In genomic region chr2:101592886-101593285, GRCm38 (mm10) we compare ENCODE assay signal across 17 mouse cellular contexts. TPM values are rescaled to one million over a fixed set of nuclear protein-coding genes. Genes with fewer than 3 reads are reported as not detected.
A peak's percentile ranks its signal among the peaks of the same experiment; 100 is the strongest.
DNase-seq lines count a peak whose midpoint lies in the region; ATAC-seq and TF ChIP-seq lines count a peak whose summit lies in the region.
"Had no signal": no experiment of that assay in that cellular context is flagged by ENCODE, and none has a peak within 500 bp of the region (broad histone marks: within the 10 kb centered on the region; RNA-seq: fewer than 3 reads in every experiment).

No protein-coding gene starts in this region.

- H3K9ac ChIP-seq in forebrain, embryonic 13.5 days = no peak overlapping the region
- no peak overlapping the region for H3K9ac ChIP-seq in hindbrain, embryonic 16.5 days (ENCODE audit: low read depth, low read length)
- H3K9ac ChIP-seq in midbrain, postnatal 0 days (replicated peaks; ENCODE audit: low read length, poor library complexity, severe bottlenecking) = no peak overlapping the region
- H3K9ac ChIP-seq: lung, embryonic 14.5 days had no signal

- H3K27me3 ChIP-seq in forebrain, embryonic 13.5 days = no peaks in the 10 kb centered on the region
- H3K27me3 ChIP-seq in hindbrain, embryonic 16.5 days (replicated peaks; ENCODE audit: control insufficient read depth, insufficient read depth, low read length) = no peaks in the 10 kb centered on the region
- H3K27me3 ChIP-seq in midbrain, postnatal 0 days (ENCODE audit: insufficient read depth, low read length) = no peaks in the 10 kb centered on the region

- peak; percentile 16 for DNase-seq in heart, adult 11 months
- DNase-seq in heart, postnatal 4 days = no peak
- no peak for DNase-seq in midbrain, postnatal 0 days (ENCODE audit: low spot score)
- no peak for DNase-seq in left cerebral cortex, postnatal 10 days (ENCODE audit: extremely low spot score in 1 of 2, low spot score in 2 of 2)
- no peak for DNase-seq in kidney, adult 8-10 months
- no peak for DNase-seq in kidney, postnatal 36 days
- DNase-seq: gastrocnemius, adult 2 months; heart, postnatal 36 days; lung, embryonic 14.5 days; right cerebral cortex, postnatal 4 days had no signal

- H3K4me3 ChIP-seq in forebrain, embryonic 13.5 days = no peak overlapping the region
- no peak overlapping the region for H3K4me3 ChIP-seq in hindbrain, embryonic 16.5 days (ENCODE audit: low read length)
- H3K4me3 ChIP-seq in midbrain, postnatal 0 days (ENCODE audit: low read depth, low read length) = no peak overlapping the region
- H3K4me3 ChIP-seq: gastrocnemius, adult 2 months; heart, embryonic 10.5 days had no signal

- peak overlapping the region; percentile 35; the same call in 1 of the 2 replicates for H3K4me2 ChIP-seq in forebrain, embryonic 13.5 days
- no peak overlapping the region for H3K4me2 ChIP-seq in hindbrain, embryonic 16.5 days (ENCODE audit: low read length)
- no peak overlapping the region for H3K4me2 ChIP-seq in midbrain, postnatal 0 days (ENCODE audit: low read depth, low read length, poor library complexity, severe bottlenecking)
- H3K4me2 ChIP-seq: lung, embryonic 14.5 days had no signal

- 9% methylated on average over 8 of the region's 8 CpGs for WGBS in forebrain, embryonic 13.5 days
- WGBS in hindbrain, embryonic 16.5 days = 50% methylated on average over 8 of the region's 8 CpGs
- 34% methylated on average over 8 of the region's 8 CpGs for WGBS in midbrain, postnatal 0 days

- H3K36me3 ChIP-seq in forebrain, embryonic 13.5 days (ENCODE audit: poor library complexity, severe bottlenecking) = no peaks in the 10 kb centered on the region
- no peaks in the 10 kb centered on the region for H3K36me3 ChIP-seq in hindbrain, embryonic 16.5 days (ENCODE audit: control insufficient read depth, insufficient read depth, low read length)
- no peaks in the 10 kb centered on the region for H3K36me3 ChIP-seq in midbrain, postnatal 0 days (ENCODE audit: insufficient read depth, low read length)
- H3K36me3 ChIP-seq: heart, embryonic 10.5 days had no signal

- peaks cover 34% of the 10 kb centered on the region for H3K4me1 ChIP-seq in forebrain, embryonic 13.5 days
- H3K4me1 ChIP-seq in hindbrain, embryonic 16.5 days (ENCODE audit: control insufficient read depth, insufficient read depth, low read depth, low read length) = peaks cover 7% of the 10 kb centered on the region
- H3K4me1 ChIP-seq in midbrain, postnatal 0 days (ENCODE audit: insufficient read depth, low read length) = no peaks in the 10 kb centered on the region
- H3K4me1 ChIP-seq: heart, embryonic 10.5 days had no signal

- peak overlapping the region; percentile 81 for H3K27ac ChIP-seq in forebrain, embryonic 13.5 days
- no peak overlapping the region for H3K27ac ChIP-seq in hindbrain, embryonic 16.5 days (ENCODE audit: low read depth, low read length)
- H3K27ac ChIP-seq in midbrain, postnatal 0 days (ENCODE audit: low read depth, low read length) = no peak overlapping the region
- H3K27ac ChIP-seq: gastrocnemius, adult 2 months; heart, embryonic 10.5 days had no signal

- TF ChIP-seq CTCF in midbrain, postnatal 0 days (IDR thresholded peaks at IDR 0.05) = no peak

- peak; percentile 41 for ATAC-seq in forebrain, embryonic 13.5 days
- ATAC-seq in hindbrain, embryonic 16.5 days = peak; percentile 54
- peak; percentile 25; the same call in 1 of the 2 replicates for ATAC-seq in midbrain, postnatal 0 days (ENCODE audit: low FRiP score)

- intact Hi-C loops in left cerebral cortex, postnatal 10 days (cut with DNase I) = no loop called here

- H3K9me3 ChIP-seq in forebrain, embryonic 13.5 days (replicated peaks) = no peaks in the 10 kb centered on the region
- H3K9me3 ChIP-seq in hindbrain, embryonic 16.5 days (ENCODE audit: control insufficient read depth, low read length) = no peaks in the 10 kb centered on the region
- H3K9me3 ChIP-seq in midbrain, postnatal 0 days (ENCODE audit: low read length) = no peaks in the 10 kb centered on the region
- H3K9me3 ChIP-seq: heart, embryonic 10.5 days had no signal

RNA-seq across cellular contexts. Expression of gene Rag2, which starts 31.6 kb away (rescaled TPM):
- not detected for total RNA-seq in heart, postnatal 4 days (2021)
- not detected in 2 replicates for polyA plus RNA-seq in forebrain, embryonic 13.5 days (2015; fragmentation: Nextera tagmentation; extraction: Ambion mirVana)
- polyA plus RNA-seq in hindbrain, embryonic 16.5 days (2015; fragmentation: Nextera tagmentation; extraction: Ambion mirVana) = not detected in 2 replicates
- total RNA-seq in midbrain, postnatal 0 days (2014; rRNA removed) = not detected in 2 replicates
- polyA plus RNA-seq in midbrain, postnatal 0 days (2015; fragmentation: Nextera tagmentation; extraction: Ambion mirVana) = 0.09 TPM in 1 of 2 replicates, not detected in the other
- not detected for total RNA-seq in left cerebral cortex, postnatal 10 days (2021)
- total RNA-seq: adrenal gland, postnatal 4 days; gastrocnemius, adult 2 months; heart, postnatal 36 days; layer of hippocampus, postnatal 10 days had no signal
- polyA plus RNA-seq: heart, embryonic 10.5 days; kidney, adult 2 months; lung, embryonic 14.5 days; stomach, embryonic 14.5 days had no signal

RNA-seq across cellular contexts. Expression of gene Rag1, which starts 56.4 kb away (rescaled TPM):
- total RNA-seq in heart, postnatal 4 days (2021) = under 1 TPM; 0.09 to 0.41 TPM
- polyA plus RNA-seq in forebrain, embryonic 13.5 days (2015; fragmentation: Nextera tagmentation; extraction: Ambion mirVana) = 0.06 and 0.08 TPM in 2 replicates
- 0.09 and 0.17 TPM in 2 replicates for polyA plus RNA-seq in hindbrain, embryonic 16.5 days (2015; fragmentation: Nextera tagmentation; extraction: Ambion mirVana)
- total RNA-seq in midbrain, postnatal 0 days (2014; rRNA removed) = 0.27 and 0.42 TPM in 2 replicates
- 0.04 TPM in 2 replicates for polyA plus RNA-seq in midbrain, postnatal 0 days (2015; fragmentation: Nextera tagmentation; extraction: Ambion mirVana)
- total RNA-seq in left cerebral cortex, postnatal 10 days (2021) = under 1 TPM; 0.34 to 0.51 TPM
- total RNA-seq: gastrocnemius, adult 2 months had no signal
- polyA plus RNA-seq: heart, embryonic 10.5 days; kidney, adult 2 months; lung, embryonic 14.5 days had no signal

RNA-seq across cellular contexts. Expression of gene B230118H07Rik, which starts 56.4 kb away (rescaled TPM):
- total RNA-seq in heart, postnatal 4 days (2021) = 10 to 100 TPM; 44.8 to 48.7 TPM
- 53.6 and 59.0 TPM in 2 replicates for polyA plus RNA-seq in forebrain, embryonic 13.5 days (2015; fragmentation: Nextera tagmentation; extraction: Ambion mirVana)
- 50.0 and 50.5 TPM in 2 replicates for polyA plus RNA-seq in hindbrain, embryonic 16.5 days (2015; fragmentation: Nextera tagmentation; extraction: Ambion mirVana)
- total RNA-seq in midbrain, postnatal 0 days (2014; rRNA removed) = 18.2 and 21.4 TPM in 2 replicates
- polyA plus RNA-seq in midbrain, postnatal 0 days (2015; fragmentation: Nextera tagmentation; extraction: Ambion mirVana) = 50.7 and 51.5 TPM in 2 replicates
- 10 to 100 TPM; 24.7 to 27.9 TPM for total RNA-seq in left cerebral cortex, postnatal 10 days (2021)
